Mouse (Mus musculus): ENCODE results near the gene Tmem9b. TPM values are rescaled to one million over a fixed set of nuclear protein-coding genes. Genes with fewer than 3 reads are reported as not detected.

The Tmem9b gene
- total and polyA plus RNA-seq, 3 experiments = 26.4 to 30.6 TPM; not detected in 1

DNA sequence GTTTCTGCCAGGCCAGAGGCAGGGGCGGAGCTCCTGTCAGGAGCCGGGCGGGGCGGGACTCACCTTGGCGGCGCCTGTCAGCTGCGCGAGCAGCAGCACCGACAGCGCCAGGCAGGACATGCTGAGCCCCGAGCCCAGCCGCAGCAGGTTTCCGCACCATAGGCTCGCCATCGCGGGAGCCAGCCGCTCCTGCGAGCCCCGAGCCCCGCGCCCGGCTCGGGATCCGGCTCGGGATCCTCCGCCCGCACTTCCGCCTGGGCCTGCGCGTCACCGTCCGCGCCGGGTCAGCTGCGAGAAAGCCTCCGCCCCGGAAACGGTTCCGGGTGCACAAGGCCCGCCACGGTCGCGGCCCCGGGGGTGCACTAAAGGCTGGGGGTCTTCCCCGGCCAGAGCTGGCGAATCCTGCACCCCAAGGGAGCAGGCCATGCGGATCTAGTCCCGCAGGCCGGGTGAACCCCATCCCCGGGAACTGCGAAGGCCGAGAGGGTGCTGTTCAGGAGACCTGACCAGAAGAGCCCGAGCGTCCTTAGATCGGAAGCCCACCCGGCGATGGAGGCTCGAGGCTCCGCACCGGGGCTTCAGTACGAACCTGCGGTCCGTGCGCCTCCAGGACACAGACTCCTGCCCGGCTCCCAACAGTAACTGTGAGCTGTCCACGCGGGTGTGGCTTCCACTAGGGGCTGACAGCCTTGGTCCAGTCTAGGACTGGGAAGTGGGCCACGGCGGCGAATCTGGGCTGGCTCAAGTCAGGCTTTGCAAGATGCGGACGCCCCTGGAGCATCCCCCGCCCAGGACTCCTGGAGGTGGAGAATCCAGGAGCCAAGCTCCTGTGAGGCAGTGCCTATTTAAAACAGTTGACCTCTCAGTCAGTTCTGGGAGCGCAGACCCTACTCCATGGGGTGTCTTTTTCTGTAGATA is at the start of gene Tmem9b (continued):
- TF ChIP-seq UBTF (IDR thresholded peaks at IDR 0.05; ENCODE audit: borderline replicate concordance, insufficient read depth, low read depth, low read length) = no peak
- TF ChIP-seq MYC (IDR thresholded peaks at IDR 0.05; ENCODE audit: low read depth, low read length) = no peak
- no peak for TF ChIP-seq GATA1 (IDR thresholded peaks at IDR 0.05; ENCODE audit: low read depth, low read length)
- no peak for TF ChIP-seq RAD21 (IDR thresholded peaks at IDR 0.05; ENCODE audit: low read depth, low read length)
- peak; percentile 85 for TF ChIP-seq NELFE (IDR thresholded peaks at IDR 0.05; ENCODE audit: low read depth, low read length)
- peak; percentile 82 for TF ChIP-seq SIN3A (IDR thresholded peaks at IDR 0.05; ENCODE audit: low read length)

GRCm38 (mm10) chr7:109800626-109801025 is 48.0 kb upstream of the Tmem9b start:
- peaks cover 0 to 4% of the 10 kb centered on the region in 2 experiments; a peak in 2 of 4 replicates for H3K36me3 ChIP-seq (ENCODE audit: control insufficient read depth in 1 of 2, insufficient read depth in 2 of 2, low read length in 2 of 2)
- DNase-seq (ENCODE audit: low read depth, low spot score) = no peak
- H3K4me3 ChIP-seq (ENCODE audit: control insufficient read depth in 1 of 2, insufficient read depth in 1 of 2, low read depth in 2 of 2, low read length in 2 of 2) = no peak overlapping the region
- no peaks in the 10 kb centered on the region for H3K9me3 ChIP-seq (replicated peaks; ENCODE audit: insufficient read depth, low read length)
- H3K27me3 ChIP-seq (ENCODE audit: control insufficient read depth in 1 of 2, insufficient read depth in 2 of 2, low read length in 2 of 2) = no peaks in the 10 kb centered on the region
- TF ChIP-seq BHLHE40 (IDR thresholded peaks at IDR 0.05; ENCODE audit: borderline replicate concordance, low read depth, low read length) (no peak), POLR2AphosphoS5 (IDR thresholded peaks at IDR 0.05; ENCODE audit: borderline replicate concordance, low read depth, low read length) (no peak), NRF1 (IDR thresholded peaks at IDR 0.05; ENCODE audit: insufficient read depth, low read depth, low read length, poor library complexity, severe bottlenecking) (no peak)
- peaks cover 2 to 13% of the 10 kb centered on the region in 2 experiments; a peak in 3 of 4 replicates for H3K4me1 ChIP-seq (ENCODE audit: control insufficient read depth in 1 of 2, insufficient read depth in 2 of 2, low read length in 2 of 2)
- no peak overlapping the region for H3K27ac ChIP-seq (ENCODE audit: control insufficient read depth, low read depth, low read length)
- no peaks in the 10 kb centered on the region for H3K79me2 ChIP-seq (ENCODE audit: control insufficient read depth, insufficient read depth, low read length, poor library complexity)
- no peak overlapping the region for H3K9ac ChIP-seq (ENCODE audit: control insufficient read depth, low read depth, low read length, poor library complexity, severe bottlenecking)

DNA sequence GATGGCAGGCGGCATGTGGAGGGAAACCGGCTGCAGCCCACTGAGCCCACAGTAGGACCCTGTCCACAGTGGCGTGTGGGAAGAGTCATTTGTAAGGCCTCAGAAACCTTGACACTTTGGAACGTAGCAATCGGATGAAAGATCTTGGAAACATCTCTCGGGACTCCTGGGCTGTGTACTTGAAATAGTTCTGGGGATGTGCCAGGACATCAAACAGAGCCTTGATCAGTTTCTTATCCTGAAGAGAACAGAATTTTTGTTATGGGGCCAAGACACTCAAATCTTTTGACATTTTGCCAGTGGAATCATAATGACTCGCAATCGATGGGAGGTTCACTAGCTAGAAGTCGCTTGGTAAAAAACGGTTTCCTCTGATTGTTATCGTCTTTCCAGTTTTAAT is 46.5 kb upstream of the Tmem9b start:
- peak; percentile 33 for DNase-seq (ENCODE audit: low read depth, low spot score)
- peaks cover 2 to 13% of the 10 kb centered on the region in 2 experiments; a peak in 3 of 4 replicates for H3K4me1 ChIP-seq (ENCODE audit: control insufficient read depth in 1 of 2, insufficient read depth in 2 of 2, low read length in 2 of 2)
- TF ChIP-seq RCOR1 (IDR thresholded peaks at IDR 0.05; ENCODE audit: low read depth, low read length) (peak; percentile 54; the same call in 1 of the 2 replicates), E2F4 (IDR thresholded peaks at IDR 0.05; ENCODE audit: borderline replicate concordance, low read depth, low read length) (no peak), MAFK (IDR thresholded peaks at IDR 0.05; ENCODE audit: borderline replicate concordance, low read depth, low read length) (no peak), NRF1 (IDR thresholded peaks at IDR 0.05; ENCODE audit: insufficient read depth, low read depth, low read length, poor library complexity, severe bottlenecking) (no peak), SIN3A (IDR thresholded peaks at IDR 0.05; ENCODE audit: low read length) (no peak), GABPA (IDR thresholded peaks at IDR 0.05; ENCODE audit: low read depth, low read length) (no peak), POLR2AphosphoS2 (IDR thresholded peaks at IDR 0.05; ENCODE audit: low read length) (no peak), USF2 (IDR thresholded peaks at IDR 0.05; ENCODE audit: borderline replicate concordance in 1 of 2, insufficient read depth in 1 of 2, low read depth in 1 of 2, low read length in 2 of 2) (no peak), USF1 (IDR thresholded peaks at IDR 0.05; ENCODE audit: low read depth, low read length) (no peak), MAX (IDR thresholded peaks at IDR 0.05; ENCODE audit: low read length) (no peak), ZC3H11A (IDR thresholded peaks at IDR 0.05; ENCODE audit: low read depth, low read length) (no peak), EP300 (IDR thresholded peaks at IDR 0.05; ENCODE audit: low read depth in 1 of 2, low read length in 2 of 2) (peak in 1 of 2 experiments; percentile 26; a peak in 1 of 4 replicates), SMC3 (IDR thresholded peaks at IDR 0.05; ENCODE audit: low read depth, low read length) (no peak), RAD21 (IDR thresholded peaks at IDR 0.05; ENCODE audit: low read depth, low read length) (no peak)
- no peak overlapping the region for H3K9ac ChIP-seq (ENCODE audit: control insufficient read depth, low read depth, low read length, poor library complexity, severe bottlenecking)
- H3K9me3 ChIP-seq (replicated peaks; ENCODE audit: insufficient read depth, low read length) = no peaks in the 10 kb centered on the region
- H3K27me3 ChIP-seq (ENCODE audit: control insufficient read depth in 1 of 2, insufficient read depth in 2 of 2, low read length in 2 of 2) = no peaks in the 10 kb centered on the region
- H3K4me3 ChIP-seq (ENCODE audit: control insufficient read depth in 1 of 2, insufficient read depth in 1 of 2, low read depth in 2 of 2, low read length in 2 of 2) = no peak overlapping the region
- H3K79me2 ChIP-seq (ENCODE audit: control insufficient read depth, insufficient read depth, low read length, poor library complexity) = no peaks in the 10 kb centered on the region
- peaks cover 0 to 4% of the 10 kb centered on the region in 2 experiments; a peak in 2 of 4 replicates for H3K36me3 ChIP-seq (ENCODE audit: control insufficient read depth in 1 of 2, insufficient read depth in 2 of 2, low read length in 2 of 2)
- H3K27ac ChIP-seq (ENCODE audit: control insufficient read depth, low read depth, low read length) = no peak overlapping the region
